Mouse (Mus musculus): ENCODE results near the gene Rgcc.

DNA sequence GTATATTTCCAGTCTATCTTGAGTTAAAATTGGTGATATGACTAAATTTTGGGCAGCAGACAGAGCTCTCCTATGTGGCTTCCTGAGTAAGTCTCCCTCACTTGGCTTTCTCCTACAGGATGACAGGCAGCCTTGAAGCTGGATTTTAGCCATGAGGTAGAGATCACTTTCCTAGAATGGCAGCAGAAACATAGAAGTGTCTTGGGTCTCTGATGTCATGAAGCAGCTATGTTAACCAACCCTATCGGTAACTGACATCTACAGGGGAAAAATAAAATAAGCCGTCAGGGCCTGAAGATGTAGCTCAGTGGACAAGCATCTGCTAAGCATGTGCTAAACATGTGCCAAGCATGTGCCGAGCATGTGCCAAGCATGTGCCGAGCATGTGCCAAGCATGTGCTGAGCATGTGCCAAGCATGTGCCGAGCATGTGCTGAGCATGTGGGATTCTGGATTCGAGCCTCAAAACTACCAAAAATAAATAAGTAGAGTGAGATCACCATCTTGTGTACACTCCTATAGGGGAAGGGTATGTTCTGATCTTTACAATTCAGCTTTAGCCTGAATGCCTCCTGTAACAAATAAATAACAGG is 3.5 kb upstream of the Rgcc start:
- TF ChIP-seq HCFC1 (IDR thresholded peaks at IDR 0.05; ENCODE audit: borderline replicate concordance, insufficient read depth, low read length) (no peak), ZC3H11A (IDR thresholded peaks at IDR 0.05; ENCODE audit: borderline replicate concordance, low read depth, low read length) (no peak)
